Mouse (Mus musculus) forebrain, embryonic 14.5 days (tissue): ENCODE measurements at regions not wholly inside any gene's neighbourhood (a gene's known extent, or its start where the extent isn't known, plus 50 kb on each side); places are given as distances from the start of the nearest gene placed in this dataset.

Experiments
- ATAC-seq: fragments of 200-750 bp; cut with Nextera tagmentation; 2 replicates; pipeline ENCODE4 v1.8.0; 2017; ENCODE audit warnings: mild to moderate bottlenecking, moderate library complexity
- DNase-seq: peaks from one replicate; pipeline ENCODE4 v3.0.0-alpha.2; 2015; ENCODE audit warnings: low spot score
- H3K27ac ChIP-seq: fragments of 300-500 bp; sonication (generic); 2 replicates; pipeline ENCODE4 v1.5.1; 2014; ENCODE audit warnings: low read depth, mild to moderate bottlenecking, control low read depth, low read length, moderate library complexity
- H3K27me3 ChIP-seq: fragments of 300-500 bp; sonication (generic); replicated peaks from 2 replicates; pipeline ENCODE4 v1.6.1; 2014; ENCODE audit warnings: low read length, control low read depth, mixed read lengths; ENCODE audit not compliant: control insufficient read depth, insufficient read depth
- H3K36me3 ChIP-seq: fragments of 300-500 bp; sonication (generic); 2 replicates; pipeline ENCODE4 v1.6.1; 2014; ENCODE audit warnings: low read length, control low read depth; ENCODE audit not compliant: control insufficient read depth, insufficient read depth
- H3K4me1 ChIP-seq: fragments of 300-500 bp; sonication (generic); 2 replicates; pipeline ENCODE4 v1.6.1; 2014; ENCODE audit warnings: antibody characterized with exemption, low read length, control low read depth; ENCODE audit not compliant: control insufficient read depth, insufficient read depth
- H3K4me2 ChIP-seq: fragments of 300-500 bp; sonication (generic); 2 replicates; pipeline ENCODE4 v1.6.1; 2014; ENCODE audit warnings: mild to moderate bottlenecking, control low read depth, low read length
- H3K4me3 ChIP-seq: fragments of 300-500 bp; sonication (generic); 2 replicates; pipeline ENCODE4 v1.5.1; 2014; ENCODE audit warnings: low read depth, low read length, control low read depth
- H3K9ac ChIP-seq: fragments of 300-500 bp; sonication (generic); 2 replicates; pipeline ENCODE4 v1.6.1; 2014; ENCODE audit warnings: mild to moderate bottlenecking, low read length, control low read depth, moderate library complexity
- H3K9me3 ChIP-seq: fragments of 300-500 bp; sonication (generic); replicated peaks from 2 replicates; pipeline ENCODE4 v1.6.1; 2016; ENCODE audit warnings: low read length, control low read depth, mixed read lengths; ENCODE audit not compliant: control insufficient read depth
- WGBS: fragments of 180-500 bp; shearing (Covaris S2); extraction: QIAGEN DNeasy Blood & Tissue Kit; methylation state at CpG from one replicate; pipeline ENCODE4 v1.1.7; 2014; 5-methylcytosine and 5-hydroxymethylcytosine counted together

DNA sequence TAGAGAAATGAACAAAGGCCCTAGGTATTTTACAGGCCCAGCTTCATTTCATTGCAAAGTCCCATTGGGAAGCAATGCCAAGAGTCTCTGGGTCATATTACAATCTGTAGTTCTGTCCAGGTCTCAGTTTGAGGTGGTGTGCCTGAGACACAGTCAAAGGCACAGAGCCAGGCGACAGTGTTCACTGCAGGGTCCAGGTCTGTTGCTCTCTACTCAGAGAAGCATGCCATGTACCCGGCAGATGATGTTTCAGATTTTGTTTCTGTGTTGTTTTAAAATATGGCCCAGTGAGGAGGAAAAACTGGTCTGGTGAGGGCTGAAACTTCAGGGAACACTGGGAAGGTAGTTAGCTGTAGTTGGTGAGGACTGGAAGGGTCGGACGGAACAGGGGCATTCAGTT, 63.1 kb upstream of the Gdnf start:
- no peak overlapping the region for H3K9ac ChIP-seq
- no peak overlapping the region for H3K4me2 ChIP-seq
- H3K4me3 ChIP-seq = no peak overlapping the region
- no peaks in the 10 kb centered on the region for H3K4me1 ChIP-seq
- no peaks in the 10 kb centered on the region for H3K36me3 ChIP-seq
- WGBS = 88% methylated on average over 4 of the region's 4 CpGs
- DNase-seq (no peak), ATAC-seq (no peak)
- H3K27me3 ChIP-seq = no peaks in the 10 kb centered on the region
- H3K27ac ChIP-seq = no peak overlapping the region
- no peaks in the 10 kb centered on the region for H3K9me3 ChIP-seq

DNA sequence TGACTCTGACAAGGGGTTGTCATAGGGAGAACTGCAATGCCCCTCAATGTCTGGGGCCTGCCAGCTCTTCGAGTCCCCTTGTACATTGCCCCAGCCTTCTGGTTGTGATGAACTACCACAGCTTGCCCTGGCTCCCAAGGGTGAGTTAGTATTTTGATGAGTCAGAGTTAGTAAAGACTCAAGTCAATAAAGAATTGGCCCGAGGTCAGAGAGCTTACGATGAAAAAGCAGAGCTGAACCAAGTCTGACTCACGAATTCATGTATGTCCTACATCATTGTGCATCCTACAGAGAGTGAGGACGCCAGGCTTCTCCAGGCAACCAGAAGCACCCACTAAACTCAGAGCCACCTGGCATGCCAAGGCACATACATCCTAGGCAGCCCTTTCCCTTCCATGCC, 60.2 kb upstream of the Gdnf start:
- no peak overlapping the region for H3K27ac ChIP-seq
- H3K9ac ChIP-seq = no peak overlapping the region
- ATAC-seq (no peak), DNase-seq (no peak)
- H3K27me3 ChIP-seq = no peaks in the 10 kb centered on the region
- H3K4me2 ChIP-seq = no peak overlapping the region
- H3K4me3 ChIP-seq = no peak overlapping the region
- no peaks in the 10 kb centered on the region for H3K9me3 ChIP-seq
- H3K36me3 ChIP-seq = no peaks in the 10 kb centered on the region
- H3K4me1 ChIP-seq = no peaks in the 10 kb centered on the region
- 85% methylated on average over 5 of the region's 5 CpGs for WGBS
